Mouse (Mus musculus) forebrain, embryonic 14.5 days (tissue): ENCODE measurements at regions not wholly inside any gene's neighbourhood (a gene's known extent, or its start where the extent isn't known, plus 50 kb on each side); places are given as distances from the start of the nearest gene placed in this dataset.

ENCODE experiments used
- ATAC-seq: fragments of 200-750 bp; cut with Nextera tagmentation; 2 replicates; pipeline ENCODE4 v1.8.0; 2017; ENCODE audit warnings: mild to moderate bottlenecking, moderate library complexity
- DNase-seq: peaks from one replicate; pipeline ENCODE4 v3.0.0-alpha.2; 2015; ENCODE audit warnings: low spot score
- H3K27ac ChIP-seq: fragments of 300-500 bp; sonication (generic); 2 replicates; pipeline ENCODE4 v1.5.1; 2014; ENCODE audit warnings: low read depth, mild to moderate bottlenecking, control low read depth, low read length, moderate library complexity
- H3K27me3 ChIP-seq: fragments of 300-500 bp; sonication (generic); replicated peaks from 2 replicates; pipeline ENCODE4 v1.6.1; 2014; ENCODE audit warnings: low read length, control low read depth, mixed read lengths; ENCODE audit not compliant: control insufficient read depth, insufficient read depth
- H3K36me3 ChIP-seq: fragments of 300-500 bp; sonication (generic); 2 replicates; pipeline ENCODE4 v1.6.1; 2014; ENCODE audit warnings: low read length, control low read depth; ENCODE audit not compliant: control insufficient read depth, insufficient read depth
- H3K4me1 ChIP-seq: fragments of 300-500 bp; sonication (generic); 2 replicates; pipeline ENCODE4 v1.6.1; 2014; ENCODE audit warnings: antibody characterized with exemption, low read length, control low read depth; ENCODE audit not compliant: control insufficient read depth, insufficient read depth
- H3K4me2 ChIP-seq: fragments of 300-500 bp; sonication (generic); 2 replicates; pipeline ENCODE4 v1.6.1; 2014; ENCODE audit warnings: mild to moderate bottlenecking, control low read depth, low read length
- H3K4me3 ChIP-seq: fragments of 300-500 bp; sonication (generic); 2 replicates; pipeline ENCODE4 v1.5.1; 2014; ENCODE audit warnings: low read depth, low read length, control low read depth
- H3K9ac ChIP-seq: fragments of 300-500 bp; sonication (generic); 2 replicates; pipeline ENCODE4 v1.6.1; 2014; ENCODE audit warnings: mild to moderate bottlenecking, low read length, control low read depth, moderate library complexity
- H3K9me3 ChIP-seq: fragments of 300-500 bp; sonication (generic); replicated peaks from 2 replicates; pipeline ENCODE4 v1.6.1; 2016; ENCODE audit warnings: low read length, control low read depth, mixed read lengths; ENCODE audit not compliant: control insufficient read depth
- WGBS: fragments of 180-500 bp; shearing (Covaris S2); extraction: QIAGEN DNeasy Blood & Tissue Kit; methylation state at CpG from one replicate; pipeline ENCODE4 v1.1.7; 2014; 5-methylcytosine and 5-hydroxymethylcytosine counted together

DNA sequence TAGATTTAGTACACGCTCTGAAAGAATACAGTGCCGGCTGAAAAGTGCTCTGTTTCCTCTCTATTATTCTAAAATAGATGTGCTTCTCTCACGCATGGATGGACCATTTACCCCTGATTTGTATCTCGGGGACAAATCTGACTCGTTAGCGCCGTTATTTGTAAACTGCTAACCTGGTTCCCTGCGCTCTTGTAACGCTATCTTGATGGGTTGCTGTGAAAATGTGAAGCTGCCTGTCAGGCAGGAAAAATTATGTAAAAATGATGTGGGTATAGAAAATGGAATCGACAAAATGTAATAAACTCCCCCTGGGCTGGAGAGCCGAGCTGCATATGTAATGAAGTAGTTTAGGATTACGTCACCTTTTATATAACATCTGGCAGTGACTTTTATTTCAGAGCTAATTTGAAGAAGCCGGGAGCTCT lies 59.4 kb upstream of the Slc30a5 start:
- no peaks in the 10 kb centered on the region for H3K9me3 ChIP-seq
- WGBS = 9% methylated on average over 13 of the region's 13 CpGs
- peak overlapping the region; percentile 51 for H3K4me2 ChIP-seq
- H3K4me3 ChIP-seq = peak overlapping the region; percentile 15
- ATAC-seq = peak; percentile 47
- no peaks in the 10 kb centered on the region for H3K27me3 ChIP-seq
- no peaks in the 10 kb centered on the region for H3K36me3 ChIP-seq
- H3K9ac ChIP-seq = peak overlapping the region; percentile 13; the same call in 1 of the 2 replicates
- peak; percentile 68 for DNase-seq
- no peak overlapping the region for H3K27ac ChIP-seq
- H3K4me1 ChIP-seq = peaks cover 5% of the 10 kb centered on the region; the same call in 1 of the 2 replicates

DNA sequence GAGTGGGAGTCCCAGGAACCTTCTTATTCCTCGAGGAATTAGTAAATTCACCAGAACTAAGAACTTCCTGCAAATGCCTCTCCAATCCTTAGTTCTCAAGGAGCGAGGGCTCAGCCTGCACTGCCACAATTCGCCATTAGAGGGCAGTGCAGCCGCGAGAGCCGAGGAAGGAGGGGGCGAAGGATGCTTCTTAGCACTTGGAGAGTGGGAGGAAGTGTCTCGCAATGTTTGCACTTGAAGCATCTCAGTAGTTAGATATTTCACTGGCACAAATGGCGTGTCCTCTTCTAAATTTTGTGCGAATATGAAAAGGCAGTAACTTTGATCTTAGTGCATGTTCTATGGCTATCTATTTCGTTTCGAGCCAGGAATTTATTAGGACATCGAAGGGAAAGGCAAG lies 59.0 kb upstream of the Slc30a5 start:
- Histone ChIP-seq H3K27ac (no peak overlapping the region), H3K4me2 (peak overlapping the region; percentile 51), H3K9me3 (no peaks in the 10 kb centered on the region), H3K27me3 (no peaks in the 10 kb centered on the region), H3K9ac (peak overlapping the region; percentile 13; the same call in 1 of the 2 replicates), H3K36me3 (no peaks in the 10 kb centered on the region), H3K4me1 (peaks cover 5% of the 10 kb centered on the region; the same call in 1 of the 2 replicates), H3K4me3 (peak overlapping the region; percentile 15)
- peak; percentile 83 for ATAC-seq
- 12% methylated on average over 13 of the region's 13 CpGs for WGBS
- DNase-seq = peak; percentile 87

DNA sequence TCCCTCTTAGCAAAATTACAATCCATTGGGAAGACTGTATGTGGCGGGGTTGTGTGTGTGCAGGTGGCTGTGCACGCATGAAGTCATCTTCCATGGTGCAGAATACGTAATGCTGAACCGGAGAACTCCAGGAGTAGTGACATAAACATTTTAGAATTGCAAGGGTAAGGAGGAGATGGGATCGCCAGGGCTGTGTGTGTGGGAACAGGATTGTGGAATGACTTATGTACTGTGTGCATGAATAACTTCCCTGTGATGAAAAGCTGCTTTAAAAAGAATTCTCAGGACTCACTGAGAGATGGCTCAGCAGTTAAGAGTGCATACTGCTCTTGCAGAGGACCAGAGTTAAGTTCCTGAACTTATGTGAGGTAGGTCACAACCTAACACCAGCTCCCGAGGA lies 57.2 kb upstream of the Slc30a5 start:
- no peak overlapping the region for H3K4me2 ChIP-seq
- no peaks in the 10 kb centered on the region for H3K27me3 ChIP-seq
- no peaks in the 10 kb centered on the region for H3K9me3 ChIP-seq
- WGBS = 80% methylated on average over 6 of the region's 6 CpGs
- H3K36me3 ChIP-seq = no peaks in the 10 kb centered on the region
- DNase-seq (no peak), ATAC-seq (no peak)
- H3K9ac ChIP-seq = no peak overlapping the region
- H3K4me1 ChIP-seq = peaks cover 5% of the 10 kb centered on the region; the same call in 1 of the 2 replicates
- H3K4me3 ChIP-seq = no peak overlapping the region
- H3K27ac ChIP-seq = no peak overlapping the region

DNA sequence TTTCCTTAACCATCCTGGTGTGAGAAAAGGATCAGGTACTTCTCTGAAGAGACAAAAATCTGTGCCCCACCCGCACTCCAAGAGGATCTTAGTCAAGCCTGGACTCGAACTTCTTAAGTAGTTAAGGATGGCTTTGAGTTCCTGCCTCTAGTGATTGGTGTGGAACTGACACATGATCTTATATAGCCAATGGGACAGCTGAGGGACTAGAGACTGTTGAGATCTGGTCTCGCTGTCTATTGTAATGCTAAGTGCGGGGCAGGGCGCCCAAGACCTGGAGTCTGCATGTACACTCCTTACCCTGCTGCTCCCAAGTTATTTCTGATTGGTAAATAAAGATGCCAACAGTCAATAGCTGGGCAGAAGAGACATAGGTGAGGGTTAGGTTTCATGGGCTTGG lies 55.3 kb upstream of the Slc30a5 start:
- Histone ChIP-seq H3K4me2 (no peak overlapping the region), H3K4me1 (peaks cover 5% of the 10 kb centered on the region; the same call in 1 of the 2 replicates), H3K9ac (no peak overlapping the region), H3K27ac (no peak overlapping the region), H3K4me3 (no peak overlapping the region), H3K27me3 (no peaks in the 10 kb centered on the region), H3K9me3 (no peaks in the 10 kb centered on the region), H3K36me3 (no peaks in the 10 kb centered on the region)
- 85% methylated on average over 5 of the region's 5 CpGs for WGBS
- ATAC-seq = no peak
- DNase-seq = no peak

DNA sequence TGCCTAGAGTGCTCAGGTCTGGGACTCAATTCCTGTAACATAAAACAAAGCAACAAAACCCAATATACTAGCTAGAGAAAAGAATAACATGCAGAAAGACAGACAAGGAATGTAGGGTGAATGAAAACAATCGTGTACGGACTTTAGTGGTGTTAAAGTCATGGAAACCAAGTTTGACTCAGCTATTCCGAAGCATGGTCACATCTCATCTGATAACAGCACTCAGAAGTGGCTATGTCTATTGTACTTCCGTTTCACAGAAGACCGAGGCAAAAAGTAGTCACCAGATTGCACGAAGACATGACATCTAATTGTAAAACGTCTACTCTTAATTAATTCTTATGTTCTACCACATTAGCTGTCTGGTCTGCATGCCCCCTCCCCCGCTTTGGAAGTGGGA lies 50.5 kb upstream of the Slc30a5 start:
- no peak for DNase-seq
- Histone ChIP-seq H3K36me3 (no peaks in the 10 kb centered on the region), H3K9me3 (no peaks in the 10 kb centered on the region), H3K9ac (no peak overlapping the region), H3K4me2 (no peak overlapping the region), H3K4me1 (no peaks in the 10 kb centered on the region), H3K27me3 (no peaks in the 10 kb centered on the region), H3K27ac (no peak overlapping the region), H3K4me3 (no peak overlapping the region)
- ATAC-seq = no peak
- 85% methylated on average over 8 of the region's 8 CpGs for WGBS
